Mouse (Mus musculus): ENCODE data around the gene Scgb3a1.

Gene Scgb3a1

GRCm38 (mm10) chr11:49663310-49663709 is at the start of gene Scgb3a1:
TSS of gene Scgb3a1 (plus strand) at chr11:49663610.
- no peak for DNase-seq (ENCODE audit: inconsistent age in 2 of 2, low spot score in 1 of 2)

- DNase-seq (ENCODE audit: inconsistent age in 2 of 2, low spot score in 1 of 2): no peak
Measured at GRCm38 (mm10) chr11:49615856-49616725, 47.3 kb upstream of the Scgb3a1 start.

- DNase-seq (ENCODE audit: inconsistent age in 2 of 2, low spot score in 1 of 2): no peak
Measured at GRCm38 (mm10) chr11:49618476-49618875, 44.9 kb upstream of the Scgb3a1 start.

GRCm38 (mm10) chr11:49621953-49622352 is 41.5 kb upstream of the Scgb3a1 start:
- DNase-seq (ENCODE audit: inconsistent age in 2 of 2, low spot score in 1 of 2): no peak

- no peak for DNase-seq (ENCODE audit: inconsistent age in 2 of 2, low spot score in 1 of 2)
Measured at GRCm38 (mm10) chr11:49624156-49624555, 39.3 kb upstream of the Scgb3a1 start.

GRCm38 (mm10) chr11:49625863-49626262 is 37.5 kb upstream of the Scgb3a1 start:
- no peak for DNase-seq (ENCODE audit: inconsistent age in 2 of 2, low spot score in 1 of 2)

GRCm38 (mm10) chr11:49626748-49627147 is 36.7 kb upstream of the Scgb3a1 start:
- DNase-seq (ENCODE audit: inconsistent age in 2 of 2, low spot score in 1 of 2): no peak

- peak in 1 of 2 experiments; percentile 57 for DNase-seq (ENCODE audit: inconsistent age in 2 of 2, low spot score in 1 of 2)
Measured at GRCm38 (mm10) chr11:49631154-49631553, 32.3 kb upstream of the Scgb3a1 start.

GRCm38 (mm10) chr11:49632256-49632655 is 31.2 kb upstream of the Scgb3a1 start:
- peak; percentile 40 to 63 for DNase-seq (ENCODE audit: inconsistent age in 2 of 2, low spot score in 1 of 2)

GRCm38 (mm10) chr11:49634101-49634500 is 29.3 kb upstream of the Scgb3a1 start:
- no peak for DNase-seq (ENCODE audit: inconsistent age in 2 of 2, low spot score in 1 of 2)

GRCm38 (mm10) chr11:49635671-49636070 is 27.7 kb upstream of the Scgb3a1 start:
- no peak for DNase-seq (ENCODE audit: inconsistent age in 2 of 2, low spot score in 1 of 2)

GRCm38 (mm10) chr11:49636449-49636848 is 27.0 kb upstream of the Scgb3a1 start:
- no peak for DNase-seq (ENCODE audit: inconsistent age in 2 of 2, low spot score in 1 of 2)

GRCm38 (mm10) chr11:49645677-49646076 is 17.7 kb upstream of the Scgb3a1 start:
- DNase-seq (ENCODE audit: inconsistent age in 2 of 2, low spot score in 1 of 2): no peak

GRCm38 (mm10) chr11:49650113-49650993 is 13.1 kb upstream of the Scgb3a1 start:
- DNase-seq (ENCODE audit: inconsistent age in 2 of 2, low spot score in 1 of 2): peak in 1 of 2 experiments; percentile 58

GRCm38 (mm10) chr11:49650994-49651761 is 12.2 kb upstream of the Scgb3a1 start:
- DNase-seq (ENCODE audit: inconsistent age in 2 of 2, low spot score in 1 of 2): no peak

- DNase-seq (ENCODE audit: inconsistent age in 2 of 2, low spot score in 1 of 2): no peak
Measured at GRCm38 (mm10) chr11:49651762-49652322, 11.6 kb upstream of the Scgb3a1 start.

- DNase-seq (ENCODE audit: inconsistent age in 2 of 2, low spot score in 1 of 2): peak; percentile 75 to 92
Measured at GRCm38 (mm10) chr11:49652401-49653078, 10.9 kb upstream of the Scgb3a1 start.

GRCm38 (mm10) chr11:49653079-49653408 is 10.4 kb upstream of the Scgb3a1 start:
- DNase-seq (ENCODE audit: inconsistent age in 2 of 2, low spot score in 1 of 2): no peak

GRCm38 (mm10) chr11:49654651-49655050 is 8.8 kb upstream of the Scgb3a1 start:
- no peak for DNase-seq (ENCODE audit: inconsistent age in 2 of 2, low spot score in 1 of 2)

GRCm38 (mm10) chr11:49655501-49655900 is 7.9 kb upstream of the Scgb3a1 start:
- no peak for DNase-seq (ENCODE audit: inconsistent age in 2 of 2, low spot score in 1 of 2)
